Mouse (Mus musculus) layer of hippocampus, adult 8-10 months (tissue): ENCODE results near the gene Arid3a. TPM values are rescaled to one million over a fixed set of nuclear protein-coding genes. Genes with fewer than 3 reads are reported as not detected.

Source experiments
- DNase-seq, 2 experiments: peaks; one replicate each; pipeline ENCODE4 v3.0.0; 2022; ENCODE audit warnings: low spot score in 2 of 2
- total RNA-seq, 4 experiments: library from RNA; stranded (reverse); gene quantifications; 2 replicates each; pipeline ENCODE4 v1.2.4; 2022

Gene Arid3a
- total RNA-seq, 4 experiments from 2014 or later, result 6.6 to 11.8 (median 7.5) TPM

DNA sequence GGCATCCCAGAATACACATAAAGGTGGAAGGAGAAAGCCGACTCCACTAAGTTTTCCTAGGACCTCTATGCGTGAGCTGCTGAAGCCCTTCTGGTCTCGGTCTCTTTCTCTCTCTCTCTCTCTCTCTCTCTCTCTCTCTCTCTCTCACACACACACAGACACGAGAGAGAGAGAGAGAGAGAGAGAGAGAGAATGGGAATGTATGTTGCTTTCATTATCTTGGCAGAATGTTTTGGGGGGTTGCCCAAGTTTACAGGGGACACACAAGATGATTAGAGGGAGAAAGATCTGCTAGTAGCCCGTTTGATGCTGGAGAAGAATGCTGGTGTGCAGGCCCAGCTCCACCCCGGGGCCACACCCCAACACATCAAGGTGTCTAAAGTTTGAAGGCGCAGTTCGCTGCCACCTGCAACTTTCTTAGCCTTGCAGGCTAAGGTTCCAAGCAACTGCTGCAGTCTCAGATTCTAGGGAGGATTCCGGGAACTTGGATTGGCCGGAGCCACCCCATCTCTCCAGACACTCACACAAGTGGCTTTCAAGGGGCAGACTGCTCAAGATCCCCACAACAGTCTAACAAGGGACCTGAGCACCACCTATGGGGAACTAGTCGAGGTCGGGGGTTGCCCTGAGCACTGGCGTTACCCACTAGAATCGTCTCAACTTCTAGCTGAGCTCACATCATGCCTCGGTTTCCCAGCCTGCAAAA, 905 bp upstream of the Arid3a start:
- DNase-seq, result no peak

DNA sequence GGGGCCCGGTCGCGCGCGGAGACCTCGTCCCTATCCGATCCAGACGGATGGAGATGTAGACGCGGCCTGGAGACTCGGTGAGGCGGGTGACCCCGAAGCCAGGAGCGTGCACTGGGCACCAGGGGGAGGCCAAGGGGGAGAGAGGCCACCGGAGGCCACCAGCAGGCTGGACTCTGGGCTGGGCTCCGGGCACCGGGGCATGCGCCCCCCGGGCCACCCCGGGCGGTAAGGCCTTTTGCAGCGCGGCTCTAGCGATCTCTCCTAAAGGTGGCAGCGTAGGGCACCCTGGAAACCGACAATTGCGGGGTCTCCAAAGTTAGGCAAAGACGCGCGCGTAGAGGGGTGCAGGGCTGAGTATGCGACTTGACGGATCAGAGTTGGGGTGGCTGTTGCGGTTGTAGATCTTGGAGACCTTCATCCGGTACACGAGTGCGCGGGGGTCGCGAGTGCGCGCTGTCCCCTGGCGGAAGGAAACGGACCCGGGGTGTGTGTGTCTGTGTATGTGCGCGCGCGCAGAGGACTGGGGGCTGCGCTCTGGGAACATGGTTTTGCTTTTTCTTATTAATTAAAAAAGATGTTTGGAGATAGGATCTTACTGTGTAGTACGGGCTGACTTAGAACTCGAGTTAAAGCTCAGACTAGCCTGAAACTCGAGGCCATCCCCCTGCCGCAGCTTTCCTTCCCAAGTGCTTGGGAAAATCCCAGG, 634 bp downstream of the Arid3a start:
- no peak for DNase-seq

DNA sequence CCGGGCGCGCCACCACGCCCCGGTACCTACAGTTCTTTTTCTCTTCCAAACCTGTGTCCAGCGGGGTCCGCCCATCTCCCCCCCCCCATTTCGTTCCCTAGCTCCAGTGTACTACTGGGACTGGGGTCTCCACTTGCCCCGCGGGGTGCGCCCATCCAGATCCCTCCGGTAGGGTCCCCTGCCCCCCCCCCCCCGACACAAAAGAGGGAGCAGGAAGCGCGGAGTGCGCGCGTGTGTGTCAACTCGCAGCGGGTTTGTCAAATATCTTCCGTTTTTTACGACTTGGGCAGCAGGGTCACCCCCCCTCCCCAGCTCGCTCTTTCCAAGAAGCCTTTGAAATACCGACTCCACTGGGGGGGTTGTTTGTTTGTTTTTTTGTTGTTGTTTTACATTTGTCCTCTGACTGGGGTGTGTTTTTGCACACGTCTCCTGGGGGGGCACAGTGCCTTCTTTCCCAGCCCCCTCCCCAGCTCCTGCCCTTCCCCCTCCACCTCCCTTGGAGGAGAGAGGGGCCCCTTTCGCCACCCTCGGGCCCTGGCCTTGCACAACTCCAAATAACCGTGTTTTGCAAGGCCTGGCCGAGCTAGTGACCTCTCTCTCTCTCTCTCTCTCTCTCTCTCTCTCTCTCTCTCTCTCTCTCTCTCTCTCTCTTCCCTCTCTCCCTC, 1.3 kb downstream of the Arid3a start:
- no peak for DNase-seq

DNA sequence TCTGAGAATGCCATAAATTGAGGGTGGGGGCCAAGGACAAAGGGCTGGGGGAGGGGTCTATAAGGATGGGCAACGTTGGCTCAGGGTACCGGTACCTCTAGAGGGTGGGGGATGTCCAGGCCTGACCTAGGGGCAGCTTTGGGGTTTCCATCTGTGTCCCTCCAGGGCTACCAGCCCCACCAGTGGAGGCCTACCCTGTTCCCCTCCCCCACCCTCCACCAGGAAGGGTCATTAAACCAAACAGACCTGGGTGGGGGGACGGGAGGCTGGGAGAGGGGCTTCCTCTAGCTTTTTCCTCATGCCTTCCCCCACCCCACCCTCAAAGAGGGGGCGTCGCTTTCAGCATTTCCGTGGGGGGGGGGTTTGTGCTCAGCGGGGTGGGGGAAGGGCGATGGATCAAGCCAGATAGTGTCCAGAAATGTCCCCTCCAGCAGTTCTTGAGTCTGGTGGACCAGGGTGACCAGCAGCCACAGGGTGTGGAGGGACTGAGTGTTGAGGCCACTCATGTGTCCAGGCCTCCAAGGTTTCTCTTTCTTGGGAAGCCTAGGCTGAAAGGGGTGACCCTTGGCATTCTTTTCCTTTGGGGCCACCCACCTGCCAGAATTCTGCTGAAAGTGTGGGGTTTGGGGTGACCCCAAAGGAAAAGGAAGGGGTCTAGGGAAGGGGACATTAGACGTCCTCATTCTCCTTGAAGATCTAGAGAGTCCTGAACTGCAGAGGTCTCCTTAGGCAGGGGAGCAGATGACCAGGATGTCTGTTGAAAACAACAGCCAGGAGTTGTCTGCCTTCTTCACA, 2.3 kb downstream of the Arid3a start:
- DNase-seq, result no peak

- DNase-seq, result no peak
These were observed 3.4 kb downstream of the Arid3a start for GRCm38 (mm10) chr10:79929967-79930825.

DNA sequence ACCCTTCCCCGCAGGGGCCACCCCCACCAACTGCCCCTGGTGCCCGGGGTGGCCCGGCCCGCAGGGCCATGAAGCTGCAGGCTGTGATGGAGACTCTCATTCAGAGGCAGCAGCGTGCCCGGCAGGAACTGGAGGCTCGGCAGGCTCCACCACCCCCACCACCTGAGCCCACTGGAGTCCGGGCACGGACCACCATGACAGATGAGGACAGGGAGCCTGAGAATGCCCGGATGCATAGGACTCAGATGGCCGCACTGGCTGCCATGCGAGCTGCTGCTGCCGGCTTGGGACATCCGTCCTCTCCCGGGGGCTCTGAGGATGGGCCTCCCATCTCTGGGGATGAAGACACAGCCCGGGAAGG, 4.0 kb downstream of the Arid3a start:
- no peak for DNase-seq

DNA sequence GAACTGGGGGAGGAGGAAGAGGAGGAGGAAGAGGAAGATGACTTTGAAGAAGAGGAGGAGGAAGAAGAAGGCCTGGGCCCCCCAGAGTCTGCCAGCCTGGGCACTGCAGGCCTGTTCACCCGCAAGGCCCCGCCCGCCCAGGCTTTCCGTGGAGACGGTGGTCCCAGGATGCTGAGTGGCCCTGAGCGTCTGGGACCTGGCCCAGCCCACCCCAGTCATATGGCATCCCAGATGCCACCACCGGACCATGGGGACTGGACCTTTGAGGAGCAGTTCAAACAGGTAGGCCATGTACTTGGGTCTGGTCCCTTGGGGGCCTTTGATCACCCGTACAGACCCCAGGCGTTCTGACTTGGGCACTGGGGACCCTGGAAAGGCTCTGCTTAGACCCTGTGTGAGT, 5.0 kb downstream of the Arid3a start:
- DNase-seq, result no peak

- DNase-seq, result no peak
These were observed 5.9 kb downstream of the Arid3a start for GRCm38 (mm10) chr10:79932736-79933135.

- no peak for DNase-seq
These were observed 6.4 kb downstream of the Arid3a start for GRCm38 (mm10) chr10:79933145-79933679.

DNA sequence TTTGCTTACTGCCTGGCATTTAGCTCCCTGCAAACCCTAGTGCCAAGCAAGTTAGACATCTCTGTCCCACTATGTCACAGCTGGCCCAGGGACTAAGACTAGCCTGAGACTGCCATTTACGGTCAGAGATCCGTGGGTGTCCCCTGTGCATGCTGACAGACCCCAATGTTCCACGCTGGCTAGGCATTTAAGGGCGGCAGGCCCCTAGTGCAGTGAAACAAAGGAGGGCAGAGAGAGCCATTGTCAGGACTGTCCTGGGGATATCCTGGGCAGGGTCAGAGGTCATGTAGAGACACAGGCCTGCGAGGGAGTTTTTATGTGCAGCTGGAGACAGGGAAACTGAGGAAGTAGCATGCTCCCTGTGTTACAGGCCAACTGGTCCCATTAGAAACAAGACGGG, 7.0 kb downstream of the Arid3a start:
- DNase-seq, result no peak

GRCm38 (mm10) chr10:79934272-79934721, 7.5 kb downstream of the Arid3a start:
- DNase-seq, result peak; percentile 65 to 66

DNA sequence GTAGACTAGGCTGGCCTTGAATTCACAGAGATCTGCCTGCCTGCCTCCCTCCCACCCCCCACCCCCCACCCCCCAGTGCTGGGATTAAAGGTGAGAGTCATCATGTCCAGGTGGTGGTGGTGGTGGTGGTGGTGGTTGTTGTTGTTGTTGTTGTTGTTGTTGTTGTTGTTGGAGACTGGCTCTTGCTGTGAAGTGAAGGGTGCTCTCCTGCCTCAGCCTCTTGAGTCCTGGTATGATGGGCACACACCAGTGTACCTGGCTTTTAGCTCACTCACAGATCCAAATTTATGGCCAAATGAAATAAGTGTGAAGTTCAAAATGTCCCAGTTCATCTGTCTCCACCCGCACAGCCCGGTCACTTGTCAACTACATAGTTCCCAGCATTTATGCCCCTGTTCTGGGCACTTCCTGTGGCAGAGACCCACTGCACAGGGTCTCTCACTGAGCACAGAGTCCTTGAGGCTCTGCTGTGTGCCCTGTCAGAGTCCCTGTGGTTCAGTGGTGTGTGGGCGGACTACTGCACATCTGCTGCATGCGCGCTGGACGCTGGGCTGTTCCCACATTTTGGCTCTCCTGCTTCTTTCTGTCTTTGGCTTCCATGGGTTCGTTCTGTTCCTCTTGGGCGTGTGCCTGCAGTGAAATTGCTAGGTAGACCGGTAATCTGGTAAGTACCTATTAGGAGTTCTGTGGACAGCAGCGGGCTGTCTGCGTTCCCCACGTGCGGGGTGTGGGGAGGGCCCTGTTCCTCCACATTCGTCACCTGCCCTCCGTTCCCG, 8.1 kb downstream of the Arid3a start:
- no peak for DNase-seq

GRCm38 (mm10) chr10:79936284-79936910, 9.6 kb downstream of the Arid3a start:
- DNase-seq, result no peak

- DNase-seq, result no peak
These were observed 10.1 kb downstream of the Arid3a start for GRCm38 (mm10) chr10:79936911-79937441.

DNA sequence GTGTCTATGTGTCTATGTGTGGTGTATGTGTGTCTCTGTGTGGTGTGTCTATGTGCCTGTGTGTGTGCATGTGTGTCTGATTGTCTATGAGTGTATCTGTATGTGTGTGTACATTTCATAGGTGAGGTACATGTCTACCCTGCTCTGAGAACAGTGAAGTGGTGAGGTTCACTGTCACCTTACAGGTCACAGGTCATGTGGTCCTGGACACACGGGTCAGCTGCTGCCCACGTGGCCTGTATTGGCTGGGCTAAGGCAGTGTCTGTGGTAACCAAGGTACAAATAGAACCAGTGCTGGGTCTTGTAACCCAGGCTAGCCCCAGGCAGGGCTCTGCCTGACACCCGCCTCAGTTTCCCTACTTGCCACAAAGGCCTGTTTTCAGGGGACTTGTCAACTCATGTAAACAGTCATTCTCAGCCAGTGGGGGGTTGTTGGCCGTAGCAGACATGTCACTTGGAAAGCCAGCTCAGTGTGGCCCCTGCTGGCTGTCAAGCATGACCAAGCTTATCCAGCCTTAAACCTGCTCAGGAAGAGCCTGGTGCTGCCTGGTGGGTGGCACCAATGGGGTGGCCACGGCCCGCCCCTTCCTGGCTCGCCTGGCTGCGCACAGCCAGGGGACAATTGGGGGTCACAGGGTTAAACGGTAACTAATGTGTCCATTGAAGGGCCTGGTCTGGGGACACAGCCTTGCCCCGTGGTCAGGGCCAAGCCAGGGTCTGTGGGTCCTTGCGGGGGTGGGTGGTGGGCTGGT, 11.1 kb downstream of the Arid3a start:
- no peak for DNase-seq

GRCm38 (mm10) chr10:79940749-79941148, 13.9 kb downstream of the Arid3a start:
- no peak for DNase-seq

GRCm38 (mm10) chr10:79942988-79943387, 16.1 kb downstream of the Arid3a start:
- DNase-seq, result no peak

- DNase-seq, result no peak
These were observed 16.6 kb downstream of the Arid3a start for GRCm38 (mm10) chr10:79943471-79943901.
